Mouse (Mus musculus): ENCODE measurements at regions not wholly inside any gene's neighbourhood (a gene's known extent, or its start where the extent isn't known, plus 50 kb on each side); places are given as distances from the start of the nearest gene placed in this dataset.
"Not testable (repeated sequence)": the region's sequence is repeated elsewhere in the genome, so short reads cannot be mapped to it uniquely, and the experiment has no call there.

DNA sequence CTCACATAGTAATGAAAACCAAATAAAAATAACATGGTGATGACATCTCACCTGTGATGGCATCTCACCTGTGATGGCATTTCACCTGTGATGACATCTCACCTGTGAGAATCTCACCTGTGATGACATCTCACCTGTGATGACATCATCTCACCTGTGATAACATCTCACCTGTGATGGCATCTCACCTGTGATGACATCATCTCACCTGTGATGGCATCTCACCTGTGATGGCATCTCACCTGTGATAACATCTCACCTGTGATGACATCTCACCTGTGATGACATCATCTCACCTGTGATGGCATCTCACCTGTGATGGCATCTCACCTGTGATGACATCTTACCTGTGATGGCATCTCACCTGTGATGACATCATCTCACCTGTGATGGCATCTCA lies 77.4 kb upstream of the Ifngr1 start:
- not testable (repeated sequence) for TF ChIP-seq POLR2A (IDR thresholded peaks at IDR 0.05; ENCODE audit: low read depth, low read length); CTCF (IDR thresholded peaks at IDR 0.05; ENCODE audit: extremely low read depth, insufficient read length, insufficient replicate concordance, low read depth, low read length)

All from small intestine, adult 2 months (tissue).